ENCODE assay signal across 8 mouse cellular contexts in genomic region chr4:135258521-135258920, GRCm38 (mm10). TPM values are rescaled to one million over a fixed set of nuclear protein-coding genes. Genes with fewer than 3 reads are reported as not detected.
DNase-seq lines count a peak whose midpoint lies in the region; ATAC-seq and TF ChIP-seq lines count a peak whose summit lies in the region.

No protein-coding gene starts in this region.

- no peaks in the 10 kb centered on the region for H3K9me3 ChIP-seq in heart, embryonic 15.5 days (replicated peaks)
- H3K9me3 ChIP-seq in limb, embryonic 14.5 days (ENCODE audit: control insufficient read depth, low read length): no peaks in the 10 kb centered on the region

- no peak for TF ChIP-seq CTCF in thymus, adult 2 months (IDR thresholded peaks at IDR 0.05; ENCODE audit: borderline replicate concordance, control insufficient read depth, extremely low read depth, insufficient read depth, low read length, poor library complexity)

- 0 out of 2 replicates have a peak overlapping the region, but pooled peaks have one; percentile 6 for H3K27ac ChIP-seq in brown adipose tissue, adult 24 weeks (replicated peaks; ENCODE audit: low read depth, low read length)
- peak overlapping the region; percentile 83 for H3K27ac ChIP-seq in heart, embryonic 15.5 days
- H3K27ac ChIP-seq in limb, embryonic 14.5 days (replicated peaks; ENCODE audit: low read depth, low read length): peak overlapping the region; percentile 84
- no peak overlapping the region for H3K27ac ChIP-seq in thymus, adult 2 months (ENCODE audit: control insufficient read depth, insufficient read depth, low read length)

- peaks cover 38% of the 10 kb centered on the region for H3K4me1 ChIP-seq in brown adipose tissue, adult 24 weeks (ENCODE audit: control insufficient read depth, insufficient read depth, insufficient read length, low read length)
- peaks cover 76% of the 10 kb centered on the region for H3K4me1 ChIP-seq in heart, embryonic 15.5 days (replicated peaks)
- H3K4me1 ChIP-seq in limb, embryonic 14.5 days (ENCODE audit: control insufficient read depth, insufficient read depth, low read length): peaks cover 41% of the 10 kb centered on the region
- H3K4me1 ChIP-seq in thymus, adult 2 months (replicated peaks; ENCODE audit: control insufficient read depth, insufficient read depth, low read length): 0 out of 2 replicates have a peak, but pooled peaks cover 2% of the 10 kb centered on the region

- 27% methylated on average over 7 of the region's 7 CpGs for WGBS in heart, embryonic 15.5 days
- 29% methylated on average over 7 of the region's 7 CpGs for WGBS in limb, embryonic 14.5 days
- WGBS in thymus, adult 2 months: 92% methylated on average over 7 of the region's 7 CpGs

- H3K4me2 ChIP-seq in heart, embryonic 15.5 days: peak overlapping the region; percentile 32
- 0 out of 2 replicates have a peak overlapping the region, but pooled peaks have one; percentile 4 for H3K4me2 ChIP-seq in limb, embryonic 14.5 days (replicated peaks; ENCODE audit: low read depth, low read length, severe bottlenecking)

- ATAC-seq in heart, embryonic 15.5 days (replicated peaks; ENCODE audit: insufficient number of reproducible peaks, insufficient read depth, low FRiP score, low read depth): no peak
- 0 out of 2 replicates have a peak, but pooled peaks have one; percentile 12 for ATAC-seq in limb, embryonic 14.5 days (ENCODE audit: low FRiP score, low read depth)
- no peak for ATAC-seq in monocyte, adult 5-6 weeks (replicated peaks; ENCODE audit: insufficient number of reproducible peaks, low FRiP score, low TSS enrichment, poor library complexity, severe bottlenecking)

- DNase-seq in heart, adult 8-10 months (ENCODE audit: low spot score): peak; percentile 38
- DNase-seq in heart, adult 9 months (ENCODE audit: low spot score in 2 of 2): no peak
- no peak for DNase-seq in limb, embryonic 14.5 days (ENCODE audit: low spot score)
- DNase-seq in thymus, adult 2 months: no peak
- DNase-seq in left cerebral cortex, adult 18-20 months (ENCODE audit: low spot score in 2 of 2): no peak

- peak overlapping the region; percentile 44 for H3K9ac ChIP-seq in heart, embryonic 15.5 days
- H3K9ac ChIP-seq in limb, embryonic 14.5 days (ENCODE audit: low read depth, low read length, severe bottlenecking): 0 out of 2 replicates have a peak overlapping the region, but pooled peaks have one; percentile 1

- no peak for TF ChIP-seq POLR2A in limb, embryonic 14.5 days (IDR thresholded peaks at IDR 0.05; ENCODE audit: borderline replicate concordance, extremely low read depth, insufficient read depth, insufficient read length)
- TF ChIP-seq POLR2A in thymus, adult 2 months (IDR thresholded peaks at IDR 0.05; ENCODE audit: control insufficient read depth, extremely low read depth, insufficient read depth, low read length, poor library complexity): no peak

- no peak overlapping the region for H3K4me3 ChIP-seq in brown adipose tissue, adult 24 weeks (ENCODE audit: insufficient read depth, low read depth, low read length)
- H3K4me3 ChIP-seq in heart, embryonic 15.5 days: no peak overlapping the region
- H3K4me3 ChIP-seq in limb, embryonic 14.5 days (replicated peaks; ENCODE audit: low read length): no peak overlapping the region
- H3K4me3 ChIP-seq in thymus, adult 2 months (ENCODE audit: control insufficient read depth, insufficient read depth, low read length): no peak overlapping the region

- H3K36me3 ChIP-seq in heart, embryonic 15.5 days: no peaks in the 10 kb centered on the region; the same call in 1 of the 2 replicates
- H3K36me3 ChIP-seq in limb, embryonic 14.5 days (ENCODE audit: control insufficient read depth, insufficient read depth, low read length): peaks cover 16% of the 10 kb centered on the region
- H3K36me3 ChIP-seq in thymus, adult 2 months (ENCODE audit: control insufficient read depth, insufficient read depth, low read length): no peaks in the 10 kb centered on the region

- H3K27me3 ChIP-seq in heart, embryonic 15.5 days: no peaks in the 10 kb centered on the region
- H3K27me3 ChIP-seq in limb, embryonic 14.5 days (ENCODE audit: control insufficient read depth, insufficient read depth, low read length): no peaks in the 10 kb centered on the region
- no peaks in the 10 kb centered on the region for H3K27me3 ChIP-seq in thymus, adult 2 months (ENCODE audit: control insufficient read depth, insufficient read depth, low read length)

RNA-seq across cellular contexts. Expression of gene Clic4, which starts 14.1 kb away (rescaled TPM):
- 100 to 1,000 TPM; 236 to 258 (median 249) TPM for total RNA-seq in heart, adult 8-10 months (2022)
- polyA plus RNA-seq in brown adipose tissue, adult 24 weeks (2012; ENCODE audit: insufficient read depth, insufficient read length, missing spikeins): 112 and 125 TPM in 2 replicates
- 252 and 254 TPM in 2 replicates for polyA plus RNA-seq in heart, embryonic 15.5 days (2015; fragmentation: Nextera tagmentation; extraction: Ambion mirVana)
- polyA plus RNA-seq in limb, embryonic 14.5 days (2012; rRNA removed): 68.0 and 72.1 TPM in 2 replicates
- polyA plus RNA-seq in limb, embryonic 14.5 days (2014; fragmentation: Nextera tagmentation; extraction: Ambion mirVana): 88.2 and 98.9 TPM in 2 replicates
- total RNA-seq in monocyte, adult 5-6 weeks (2017): 39.4 to 61.3 TPM (median 41.0 TPM) in 3 replicates
- 50.2 and 55.1 TPM in 2 replicates for polyA plus RNA-seq in thymus, adult 2 months (2012; rRNA removed)
- 10 to 100 TPM; 30.2 to 35.7 TPM for total RNA-seq in left cerebral cortex, adult 18-20 months (2021)
